Mouse (Mus musculus) effector memory CD4-positive, alpha-beta T cell, adult 5 months (primary cell): ENCODE data around the gene Mkrn3. TPM values are rescaled to one million over a fixed set of nuclear protein-coding genes. Genes with fewer than 3 reads are reported as not detected.

Experiments used
- polyA plus RNA-seq: library from polyadenylated mRNA; unstranded; fragments of 100-300 nt; shearing (Covaris generic); gene quantifications from one replicate; pipeline ENCODE4 v1.2.1, GENCODE M21; 2017

The Mkrn3 gene
- polyA plus RNA-seq: 0.19 TPM

DNA sequence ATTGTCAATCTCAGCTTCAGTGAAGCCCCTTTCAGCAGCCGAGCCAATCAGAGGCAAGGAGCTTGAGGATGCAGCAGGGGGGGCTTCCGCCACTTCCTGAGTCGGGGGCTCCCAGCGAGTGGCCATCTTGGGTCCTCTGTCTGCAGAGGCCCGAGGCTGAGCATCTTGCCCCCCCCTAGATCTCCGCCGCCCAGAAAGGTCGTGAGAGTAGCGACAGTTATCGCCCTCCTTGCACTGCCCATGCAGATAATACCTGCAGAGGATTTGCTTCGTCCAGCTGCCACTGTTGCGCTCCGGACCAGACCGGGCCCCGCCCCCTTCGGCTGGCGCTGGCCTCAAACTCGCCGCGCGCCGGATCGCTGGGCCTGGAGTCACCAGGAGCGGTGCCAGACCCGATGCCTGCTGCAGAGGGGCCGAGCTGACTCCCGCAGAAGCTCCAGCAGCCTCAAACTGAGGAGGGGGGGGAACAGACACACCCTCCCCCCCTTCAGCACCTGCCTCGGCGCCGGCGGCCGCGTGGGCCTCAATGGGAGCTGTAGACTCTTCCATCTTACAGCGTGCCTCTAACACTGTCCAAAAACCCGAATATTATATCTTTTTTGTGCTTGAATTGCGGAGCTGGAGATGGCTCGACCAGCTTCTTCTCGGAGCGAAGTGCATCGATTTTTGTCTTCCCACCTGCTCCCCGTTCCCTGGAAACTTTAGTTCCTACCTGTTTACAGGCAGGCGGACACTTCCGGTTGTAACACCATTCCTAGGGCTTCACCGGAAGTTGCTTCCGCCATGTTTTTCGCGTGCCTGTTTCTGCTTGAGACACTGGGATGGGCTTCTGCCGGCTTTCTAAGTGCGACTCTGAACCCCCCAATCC lies at the start of gene Mkrn3:
Gene Mkrn3 (minus strand): TSS at position 647 of the 868 bp plus-strand sequence.

DNA sequence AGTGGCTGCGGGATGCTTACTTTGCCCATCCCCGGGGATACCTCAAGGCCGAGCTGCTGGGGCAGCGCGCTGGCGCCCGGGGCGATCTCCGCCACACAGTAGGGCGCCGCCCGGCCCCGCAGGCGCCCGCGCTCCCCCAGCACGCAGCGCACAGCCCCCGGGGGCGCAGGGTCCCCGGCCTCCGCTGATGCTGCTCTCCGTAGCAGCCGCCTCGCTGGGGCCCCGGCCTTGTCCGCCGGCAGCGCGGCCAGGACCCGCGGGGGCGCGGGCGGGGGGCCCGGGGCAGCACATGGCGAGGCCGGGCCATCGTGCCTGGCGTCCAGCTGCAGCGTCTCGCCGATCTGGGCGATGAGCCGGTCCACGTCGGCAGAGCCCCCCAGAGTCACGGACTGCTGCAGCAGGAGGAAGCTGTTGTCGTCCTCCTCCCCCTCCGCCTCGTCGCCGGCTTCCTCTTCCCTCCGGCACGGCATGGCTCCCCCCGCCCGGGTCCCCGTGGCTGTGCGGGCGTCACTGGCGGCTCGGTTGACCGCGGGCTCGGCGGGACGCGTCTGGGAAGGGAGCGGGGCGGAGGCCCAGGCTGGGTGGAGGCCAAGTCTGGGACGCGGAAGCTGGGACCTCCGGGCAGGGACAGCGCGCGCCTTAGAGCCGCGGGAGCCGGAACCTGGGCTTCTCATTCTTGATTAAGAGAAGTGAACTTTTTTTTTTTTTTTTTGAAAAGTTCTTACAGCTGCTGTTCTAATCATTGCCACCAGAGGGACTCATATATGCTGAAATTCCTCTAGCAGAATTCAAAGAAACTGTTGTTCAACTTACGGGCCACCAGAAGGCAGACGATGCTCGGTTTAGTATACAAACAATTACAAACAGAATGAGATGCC lies 44.2 kb upstream of the Mkrn3 start, which contains the start of gene Peg12:
Gene Peg12 (minus strand): TSS at position 633 of the 878 bp plus-strand sequence.

DNA sequence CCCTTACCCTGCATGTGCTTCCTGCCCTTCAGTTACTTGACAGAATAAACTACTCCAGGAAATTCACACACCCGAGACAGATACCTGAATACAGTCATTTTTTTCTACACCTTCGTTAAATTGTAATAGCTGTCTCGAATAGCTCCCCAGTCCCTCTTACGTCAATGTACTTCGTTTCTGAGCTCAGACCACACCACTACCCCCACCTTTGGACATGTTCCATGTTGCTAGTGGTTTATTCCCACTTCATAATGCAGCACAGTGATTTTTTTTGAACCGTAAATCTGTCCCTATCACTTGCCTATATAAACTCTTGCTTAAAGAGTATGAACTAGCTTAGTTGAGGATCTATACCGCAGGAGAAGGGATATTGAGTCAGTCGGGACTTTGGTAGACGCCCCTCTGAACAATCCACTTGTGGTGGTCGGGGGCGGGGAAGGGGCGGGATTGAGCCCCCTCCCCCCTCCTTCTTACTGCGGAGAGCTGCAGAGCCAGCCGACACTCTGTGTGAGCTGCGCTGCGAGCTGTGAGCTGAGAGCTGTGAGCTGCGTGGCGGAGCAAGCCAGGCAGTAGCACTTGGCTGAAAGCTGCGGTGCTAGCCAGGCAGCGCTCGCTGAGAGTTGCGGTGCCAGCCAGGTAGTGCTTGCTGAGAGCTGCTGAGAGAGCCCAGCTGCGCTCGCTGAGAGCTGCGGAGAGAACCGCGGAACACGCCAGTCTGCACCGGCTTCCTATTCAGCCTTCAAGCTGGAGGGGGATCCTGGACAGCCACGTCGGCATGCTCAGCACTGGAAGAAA lies 43.2 kb downstream of the Mkrn3 start, which contains the start of gene Magel2:
Gene Magel2 (plus strand): TSS at position 501 of the 795 bp plus-strand sequence.

Other genes with a start within 250 kb of the Mkrn3 start
- not detected for gene Ndn, start 73.6 kb downstream of the Mkrn3 start, polyA plus RNA-seq
- gene Magel2, start 43.1 kb downstream of the Mkrn3 start, polyA plus RNA-seq: not detected
- gene Peg12, start 44.4 kb upstream of the Mkrn3 start, polyA plus RNA-seq: not detected